Mouse (Mus musculus): ENCODE data around the gene Inafm1. TPM values are rescaled to one million over a fixed set of nuclear protein-coding genes. Genes with fewer than 3 reads are reported as not detected.
"Not testable (repeated sequence)": the region's sequence is repeated elsewhere in the genome, so short reads cannot be mapped to it uniquely, and the experiment has no call there.

Inafm1 gene
- polyA plus RNA-seq, 1 experiment from 2014 or later: 20.5 TPM

- peak overlapping the region; percentile 90 for H3K9ac ChIP-seq (replicated peaks)
- no peaks in the 10 kb centered on the region for H3K36me3 ChIP-seq
- WGBS: under 1% methylated on average over 31 of the region's 31 CpGs
- H3K4me1 ChIP-seq: peaks cover 50% of the 10 kb centered on the region
- H3K4me2 ChIP-seq (replicated peaks): peak overlapping the region; percentile 96
- peak overlapping the region; percentile 64 for H3K27ac ChIP-seq (replicated peaks)
- H3K27me3 ChIP-seq: peaks cover 36% of the 10 kb centered on the region
- no peak for ATAC-seq (ENCODE audit: low FRiP score, low read depth)
- no peaks in the 10 kb centered on the region for H3K9me3 ChIP-seq
- H3K4me3 ChIP-seq: peak overlapping the region; percentile 71
These were observed 37.4 kb upstream of the Inafm1 start for GRCm38 (mm10) chr7:16310521-16311452.

- Histone ChIP-seq H3K9ac (replicated peaks) (peak overlapping the region; percentile 61), H3K9me3 (no peaks in the 10 kb centered on the region), H3K27ac (replicated peaks) (peak overlapping the region; percentile 64), H3K4me3 (peak overlapping the region; percentile 71), H3K27me3 (peaks cover 36% of the 10 kb centered on the region), H3K36me3 (no peaks in the 10 kb centered on the region), H3K4me1 (peaks cover 50% of the 10 kb centered on the region), H3K4me2 (replicated peaks) (peak overlapping the region; percentile 96)
- WGBS: 1% methylated on average over 38 of the region's 56 CpGs
- ATAC-seq (ENCODE audit: low FRiP score, low read depth): no peak
These were observed 36.7 kb upstream of the Inafm1 start for GRCm38 (mm10) chr7:16310020-16310520.

GRCm38 (mm10) chr7:16309318-16310019 is 36.1 kb upstream of the Inafm1 start:
- H3K27ac ChIP-seq (replicated peaks): peak overlapping the region; percentile 61
- ATAC-seq (ENCODE audit: low FRiP score, low read depth): peak; percentile 24
- peaks cover 36% of the 10 kb centered on the region for H3K27me3 ChIP-seq
- under 1% methylated on average over 61 of the region's 61 CpGs for WGBS
- H3K4me1 ChIP-seq: peaks cover 50% of the 10 kb centered on the region
- peak overlapping the region; percentile 61 for H3K9ac ChIP-seq (replicated peaks)
- no peaks in the 10 kb centered on the region for H3K9me3 ChIP-seq
- no peaks in the 10 kb centered on the region for H3K36me3 ChIP-seq
- peak overlapping the region; percentile 96 for H3K4me2 ChIP-seq (replicated peaks)
- peak overlapping the region; percentile 71 for H3K4me3 ChIP-seq

GRCm38 (mm10) chr7:16308555-16309317 is 35.3 kb upstream of the Inafm1 start:
- H3K4me1 ChIP-seq: peaks cover 49% of the 10 kb centered on the region
- no peaks in the 10 kb centered on the region for H3K9me3 ChIP-seq

GRCm38 (mm10) chr7:16308093-16308492 is 34.7 kb upstream of the Inafm1 start, which contains the start of gene Bbc3:
TSS of gene Bbc3 (plus strand) at chr7:16308393.
- Histone ChIP-seq H3K4me2 (replicated peaks) (peak within 1 kb of the TSS; percentile 96), H3K4me1 (peaks cover 43% of the 10 kb centered on the region), H3K4me3 (peak within 1 kb of the TSS; percentile 71), H3K9ac (replicated peaks) (peak within 1 kb of the TSS; percentile 61), H3K27me3 (peaks cover 36% of the 10 kb centered on the region), H3K27ac (replicated peaks) (peak within 1 kb of the TSS; percentile 61)
- not testable (repeated sequence) for H3K36me3 ChIP-seq; ATAC-seq (ENCODE audit: low FRiP score, low read depth); H3K9me3 ChIP-seq
- 69% methylated on average over 1 of the region's 1 CpGs for whole genome bisulfite sequencing

More at GRCm38 (mm10) chr7:16308555-16309317, 35.3 kb upstream of the Inafm1 start:
- Histone ChIP-seq H3K4me2 (replicated peaks) (peak overlapping the region; percentile 96), H3K27ac (replicated peaks) (peak overlapping the region; percentile 61), H3K4me3 (peak overlapping the region; percentile 71), H3K27me3 (peaks cover 36% of the 10 kb centered on the region), H3K36me3 (no peaks in the 10 kb centered on the region), H3K9ac (replicated peaks) (peak overlapping the region; percentile 61)
- no peak for ATAC-seq (ENCODE audit: low FRiP score, low read depth)
- 49% methylated on average over 16 of the region's 16 CpGs for WGBS

GRCm38 (mm10) chr7:16307141-16307540 is 33.7 kb upstream of the Inafm1 start:
- not testable (repeated sequence) for H3K9ac ChIP-seq (replicated peaks); H3K9me3 ChIP-seq; H3K36me3 ChIP-seq; H3K4me2 ChIP-seq (replicated peaks); H3K27ac ChIP-seq (replicated peaks); H3K4me3 ChIP-seq; ATAC-seq (ENCODE audit: low FRiP score, low read depth)
- H3K4me1 ChIP-seq: peaks cover 33% of the 10 kb centered on the region
- H3K27me3 ChIP-seq: peaks cover 32% of the 10 kb centered on the region
- WGBS: 79% methylated on average over 6 of the region's 6 CpGs

GRCm38 (mm10) chr7:16299419-16300035 is 26.1 kb upstream of the Inafm1 start:
- Histone ChIP-seq H3K27ac (replicated peaks) (peak overlapping the region; percentile 75), H3K4me2 (replicated peaks) (peak overlapping the region; percentile 83), H3K4me1 (peaks cover 36% of the 10 kb centered on the region), H3K9ac (replicated peaks) (peak overlapping the region; percentile 50), H3K36me3 (no peaks in the 10 kb centered on the region), H3K27me3 (peaks cover 18% of the 10 kb centered on the region; the same call in 1 of the 2 replicates), H3K4me3 (peak overlapping the region; percentile 46), H3K9me3 (no peaks in the 10 kb centered on the region)
- peak; percentile 92 for ATAC-seq (ENCODE audit: low FRiP score, low read depth)
- WGBS: under 1% methylated on average over 52 of the region's 52 CpGs

GRCm38 (mm10) chr7:16298927-16299326 is 25.5 kb upstream of the Inafm1 start:
- H3K9ac ChIP-seq (replicated peaks): peak overlapping the region; percentile 50; the same call in 1 of the 2 replicates
- no peaks in the 10 kb centered on the region for H3K36me3 ChIP-seq
- peaks cover 36% of the 10 kb centered on the region for H3K4me1 ChIP-seq
- no peak for ATAC-seq (ENCODE audit: low FRiP score, low read depth)
- H3K27ac ChIP-seq (replicated peaks): peak overlapping the region; percentile 75; the same call in 1 of the 2 replicates
- H3K4me3 ChIP-seq: peak overlapping the region; percentile 46
- H3K9me3 ChIP-seq: no peaks in the 10 kb centered on the region
- WGBS: 76% methylated on average over 5 of the region's 5 CpGs
- peak overlapping the region; percentile 83 for H3K4me2 ChIP-seq (replicated peaks)
- peaks cover 18% of the 10 kb centered on the region; the same call in 1 of the 2 replicates for H3K27me3 ChIP-seq

- Histone ChIP-seq H3K4me3 (no peak overlapping the region), H3K4me2 (replicated peaks) (no peak overlapping the region), H3K4me1 (peaks cover 36% of the 10 kb centered on the region), H3K27me3 (peaks cover 18% of the 10 kb centered on the region; the same call in 1 of the 2 replicates), H3K9ac (replicated peaks) (no peak overlapping the region), H3K27ac (replicated peaks) (peak overlapping the region; percentile 2; the same call in 1 of the 2 replicates), H3K9me3 (no peaks in the 10 kb centered on the region), H3K36me3 (no peaks in the 10 kb centered on the region)
- no peak for ATAC-seq (ENCODE audit: low FRiP score, low read depth)
- 73% methylated on average over 2 of the region's 2 CpGs for WGBS
These were observed 24.2 kb upstream of the Inafm1 start for GRCm38 (mm10) chr7:16297616-16298015.

- H3K4me1 ChIP-seq: peaks cover 36% of the 10 kb centered on the region
- H3K9ac ChIP-seq (replicated peaks): peak overlapping the region; percentile 35
- 0 out of 2 replicates have a peak overlapping the region, but pooled peaks have one; percentile 2 for H3K27ac ChIP-seq (replicated peaks)
- peaks cover 18% of the 10 kb centered on the region; the same call in 1 of the 2 replicates for H3K27me3 ChIP-seq
- no peaks in the 10 kb centered on the region for H3K36me3 ChIP-seq
- H3K9me3 ChIP-seq: no peaks in the 10 kb centered on the region
- H3K4me3 ChIP-seq: peak overlapping the region; percentile 36
- 1% methylated on average over 22 of the region's 22 CpGs for WGBS
- no peak for ATAC-seq (ENCODE audit: low FRiP score, low read depth)
- H3K4me2 ChIP-seq (replicated peaks): peak overlapping the region; percentile 61
These were observed 23.5 kb upstream of the Inafm1 start for GRCm38 (mm10) chr7:16296766-16297390.

All from midbrain, embryonic 12.5 days (tissue).